Mouse (Mus musculus) heart, embryonic 16.5 days (tissue): ENCODE data around the gene Hao1. TPM values are rescaled to one million over a fixed set of nuclear protein-coding genes. Genes with fewer than 3 reads are reported as not detected.

Source experiments
- ATAC-seq: fragments of 200-750 bp; cut with Nextera tagmentation; replicated peaks from 2 replicates; pipeline ENCODE4 v1.8.0; 2017; ENCODE audit warnings: moderate number of reproducible peaks; ENCODE audit not compliant: insufficient read depth, low FRiP score; ENCODE audit errors: extremely low read depth
- H3K27ac ChIP-seq: fragments of 300-500 bp; sonication (generic); 2 replicates; pipeline ENCODE4 v1.5.1; 2014; ENCODE audit warnings: mild to moderate bottlenecking, low read length, control low read depth, moderate library complexity
- H3K27me3 ChIP-seq: fragments of 300-500 bp; sonication (generic); 2 replicates; pipeline ENCODE4 v1.6.1; 2014; ENCODE audit warnings: low read length, mixed read lengths; ENCODE audit not compliant: control insufficient read depth, insufficient read depth
- H3K36me3 ChIP-seq: fragments of 300-500 bp; sonication (generic); 2 replicates; pipeline ENCODE4 v1.6.1; 2014; ENCODE audit not compliant: control insufficient read depth, insufficient read depth
- H3K4me1 ChIP-seq: fragments of 300-500 bp; sonication (generic); 2 replicates; pipeline ENCODE4 v1.6.1; 2014; ENCODE audit warnings: low read length, mixed read lengths; ENCODE audit not compliant: control insufficient read depth, insufficient read depth
- H3K4me2 ChIP-seq: fragments of 300-500 bp; sonication (generic); 2 replicates; pipeline ENCODE4 v1.6.1; 2014; ENCODE audit warnings: low read depth, mild to moderate bottlenecking, control low read depth, low read length
- H3K4me3 ChIP-seq: fragments of 300-500 bp; sonication (generic); 2 replicates; pipeline ENCODE4 v1.5.1; 2014; ENCODE audit warnings: mild to moderate bottlenecking, control low read depth, low read length
- H3K9ac ChIP-seq: fragments of 300-500 bp; sonication (generic); 2 replicates; pipeline ENCODE4 v1.6.1; 2014; ENCODE audit warnings: low read length, control low read depth
- H3K9me3 ChIP-seq: fragments of 300-500 bp; sonication (generic); replicated peaks from 2 replicates; pipeline ENCODE4 v1.6.1; 2016; ENCODE audit warnings: low read length; ENCODE audit not compliant: control insufficient read depth
- WGBS: fragments of 180-500 bp; shearing (Covaris S2); extraction: QIAGEN DNeasy Blood & Tissue Kit; methylation state at CpG from one replicate; pipeline ENCODE4 v1.1.7; 2014; 5-methylcytosine and 5-hydroxymethylcytosine counted together
- polyA plus RNA-seq: library from polyadenylated mRNA; unstranded; fragments of >200 nt; fragmentation: Nextera tagmentation; extraction: Ambion mirVana; gene quantifications from 2 replicates; pipeline ENCODE4 v1.2.1, GENCODE M21; 2015

Gene Hao1
- polyA plus RNA-seq, 1 experiment from 2014 or later = not detected

- Histone ChIP-seq H3K9me3 (no peaks in the 10 kb centered on the region), H3K36me3 (no peaks in the 10 kb centered on the region), H3K4me1 (no peaks in the 10 kb centered on the region), H3K4me2 (no peak overlapping the region), H3K27me3 (no peaks in the 10 kb centered on the region), H3K27ac (no peak overlapping the region), H3K9ac (no peak overlapping the region), H3K4me3 (no peak overlapping the region)
- WGBS = 53% methylated on average over 11 of the region's 11 CpGs
- no peak for ATAC-seq
Observed at GRCm38 (mm10) chr2:134486055-134486834, 67.9 kb downstream of the Hao1 start.

GRCm38 (mm10) chr2:134482683-134483082 is 71.5 kb downstream of the Hao1 start:
- Histone ChIP-seq H3K4me1 (no peaks in the 10 kb centered on the region), H3K4me3 (no peak overlapping the region), H3K9ac (no peak overlapping the region), H3K27ac (no peak overlapping the region), H3K27me3 (no peaks in the 10 kb centered on the region), H3K36me3 (no peaks in the 10 kb centered on the region), H3K4me2 (no peak overlapping the region), H3K9me3 (no peaks in the 10 kb centered on the region)
- no peak for ATAC-seq
- WGBS = 37% methylated on average over 4 of the region's 4 CpGs

- no peaks in the 10 kb centered on the region for H3K9me3 ChIP-seq
- H3K36me3 ChIP-seq = no peaks in the 10 kb centered on the region
- no peak overlapping the region for H3K4me3 ChIP-seq
- 10% methylated on average over 8 of the region's 8 CpGs for WGBS
- ATAC-seq = no peak
- no peaks in the 10 kb centered on the region for H3K27me3 ChIP-seq
- no peak overlapping the region for H3K27ac ChIP-seq
- H3K9ac ChIP-seq = no peak overlapping the region
- no peak overlapping the region for H3K4me2 ChIP-seq
- no peaks in the 10 kb centered on the region for H3K4me1 ChIP-seq
Observed at GRCm38 (mm10) chr2:134481759-134482158, 72.4 kb downstream of the Hao1 start.

- no peak overlapping the region for H3K27ac ChIP-seq
- H3K4me3 ChIP-seq = no peak overlapping the region
- no peaks in the 10 kb centered on the region for H3K9me3 ChIP-seq
- no peaks in the 10 kb centered on the region for H3K4me1 ChIP-seq
- no peak overlapping the region for H3K4me2 ChIP-seq
- H3K9ac ChIP-seq = no peak overlapping the region
- WGBS = 89% methylated on average over 6 of the region's 6 CpGs
- H3K27me3 ChIP-seq = no peaks in the 10 kb centered on the region
- ATAC-seq = no peak
- no peaks in the 10 kb centered on the region for H3K36me3 ChIP-seq
Observed at GRCm38 (mm10) chr2:134481174-134481573, 73.0 kb downstream of the Hao1 start.

- no peak for ATAC-seq
- Histone ChIP-seq H3K4me3 (no peak overlapping the region), H3K27ac (no peak overlapping the region), H3K4me2 (no peak overlapping the region), H3K27me3 (no peaks in the 10 kb centered on the region), H3K9me3 (no peaks in the 10 kb centered on the region), H3K36me3 (no peaks in the 10 kb centered on the region), H3K4me1 (no peaks in the 10 kb centered on the region), H3K9ac (no peak overlapping the region)
- 44% methylated on average over 2 of the region's 2 CpGs for WGBS
Observed at GRCm38 (mm10) chr2:134465132-134465531, 89.0 kb downstream of the Hao1 start.

- no peaks in the 10 kb centered on the region for H3K36me3 ChIP-seq
- H3K27me3 ChIP-seq = no peaks in the 10 kb centered on the region
- no peaks in the 10 kb centered on the region for H3K4me1 ChIP-seq
- no peak overlapping the region for H3K4me2 ChIP-seq
- H3K27ac ChIP-seq = no peak overlapping the region
- H3K4me3 ChIP-seq = no peak overlapping the region
- WGBS = 64% methylated on average over 6 of the region's 6 CpGs
- H3K9me3 ChIP-seq = no peaks in the 10 kb centered on the region
- no peak for ATAC-seq
- H3K9ac ChIP-seq = no peak overlapping the region
Observed at GRCm38 (mm10) chr2:134462321-134462720, 91.8 kb downstream of the Hao1 start.

GRCm38 (mm10) chr2:134460831-134461230 is 93.3 kb downstream of the Hao1 start:
- H3K36me3 ChIP-seq = no peaks in the 10 kb centered on the region
- no peaks in the 10 kb centered on the region for H3K27me3 ChIP-seq
- 46% methylated on average over 5 of the region's 5 CpGs for WGBS
- no peak overlapping the region for H3K4me3 ChIP-seq
- H3K27ac ChIP-seq = no peak overlapping the region
- H3K9ac ChIP-seq = no peak overlapping the region
- H3K4me1 ChIP-seq = no peaks in the 10 kb centered on the region
- H3K4me2 ChIP-seq = no peak overlapping the region
- ATAC-seq = no peak
- H3K9me3 ChIP-seq = no peaks in the 10 kb centered on the region

GRCm38 (mm10) chr2:134456065-134456505 is 98.1 kb downstream of the Hao1 start:
- H3K9me3 ChIP-seq = no peaks in the 10 kb centered on the region
- WGBS = 36% methylated on average over 7 of the region's 7 CpGs
- H3K4me1 ChIP-seq = no peaks in the 10 kb centered on the region
- ATAC-seq = no peak
- no peaks in the 10 kb centered on the region for H3K27me3 ChIP-seq
- H3K4me2 ChIP-seq = no peak overlapping the region
- H3K9ac ChIP-seq = no peak overlapping the region
- no peak overlapping the region for H3K27ac ChIP-seq
- H3K4me3 ChIP-seq = no peak overlapping the region
- no peaks in the 10 kb centered on the region for H3K36me3 ChIP-seq

GRCm38 (mm10) chr2:134452748-134453147 is 101.4 kb downstream of the Hao1 start:
- Histone ChIP-seq H3K9me3 (no peaks in the 10 kb centered on the region), H3K4me1 (no peaks in the 10 kb centered on the region), H3K36me3 (no peaks in the 10 kb centered on the region), H3K27me3 (no peaks in the 10 kb centered on the region), H3K9ac (no peak overlapping the region), H3K4me2 (no peak overlapping the region), H3K4me3 (no peak overlapping the region), H3K27ac (no peak overlapping the region)
- WGBS = 72% methylated on average over 1 of the region's 1 CpGs
- no peak for ATAC-seq
